Mouse (Mus musculus): ENCODE results near the gene Brd4. TPM values are rescaled to one million over a fixed set of nuclear protein-coding genes. Genes with fewer than 3 reads are reported as not detected.

Brd4 gene
- polyA plus RNA-seq, 1 experiment from 2014 or later, result 108 TPM

GRCm38 (mm10) chr17:32312801-32313200 lies 28.3 kb upstream of the Brd4 start:
- no peaks in the 10 kb centered on the region for H3K27me3 ChIP-seq
- no peak for ATAC-seq (ENCODE audit: low FRiP score)
- peaks cover 100% of the 10 kb centered on the region for H3K36me3 ChIP-seq

GRCm38 (mm10) chr17:32307963-32308362 lies 23.4 kb upstream of the Brd4 start:
- Histone ChIP-seq H3K4me1 (no peaks in the 10 kb centered on the region), H3K9ac (no peak overlapping the region), H3K9me3 (replicated peaks) (no peaks in the 10 kb centered on the region), H3K27ac (no peak overlapping the region), H3K36me3 (peaks cover 97% of the 10 kb centered on the region), H3K4me3 (no peak overlapping the region), H3K27me3 (no peaks in the 10 kb centered on the region), H3K4me2 (replicated peaks) (no peak overlapping the region)
- WGBS, result 94% methylated on average over 4 of the region's 4 CpGs
- ATAC-seq (ENCODE audit: low FRiP score), result no peak

More at GRCm38 (mm10) chr17:32312801-32313200, 28.3 kb upstream of the Brd4 start:
- no peaks in the 10 kb centered on the region for H3K9me3 ChIP-seq (replicated peaks)
- no peak overlapping the region for H3K27ac ChIP-seq
- 94% methylated on average over 8 of the region's 8 CpGs for WGBS
- no peak overlapping the region for H3K9ac ChIP-seq
- no peak overlapping the region for H3K4me3 ChIP-seq
- no peak overlapping the region for H3K4me2 ChIP-seq (replicated peaks)
- H3K4me1 ChIP-seq, result no peaks in the 10 kb centered on the region

- Histone ChIP-seq H3K27ac (no peak overlapping the region), H3K36me3 (0 out of 2 replicates have a peak, but pooled peaks cover 3% of the 10 kb centered on the region), H3K4me1 (no peaks in the 10 kb centered on the region), H3K9ac (no peak overlapping the region), H3K4me2 (replicated peaks) (no peak overlapping the region), H3K9me3 (replicated peaks) (no peaks in the 10 kb centered on the region), H3K27me3 (no peaks in the 10 kb centered on the region), H3K4me3 (no peak overlapping the region)
- 92% methylated on average over 1 of the region's 1 CpGs for WGBS
- ATAC-seq (ENCODE audit: low FRiP score), result no peak
Measured at GRCm38 (mm10) chr17:32298125-32298524, 13.6 kb upstream of the Brd4 start.

- Histone ChIP-seq H3K4me3 (no peak overlapping the region), H3K27me3 (no peaks in the 10 kb centered on the region), H3K36me3 (no peaks in the 10 kb centered on the region), H3K9me3 (replicated peaks) (0 out of 2 replicates have a peak, but pooled peaks cover 6% of the 10 kb centered on the region), H3K27ac (no peak overlapping the region), H3K4me1 (no peaks in the 10 kb centered on the region), H3K4me2 (replicated peaks) (no peak overlapping the region), H3K9ac (no peak overlapping the region)
- WGBS, result 88% methylated on average over 2 of the region's 2 CpGs
- no peak for ATAC-seq (ENCODE audit: low FRiP score)
Measured at GRCm38 (mm10) chr17:32295901-32296300, 11.4 kb upstream of the Brd4 start.

- no peaks in the 10 kb centered on the region for H3K36me3 ChIP-seq
- H3K9me3 ChIP-seq (replicated peaks), result 0 out of 2 replicates have a peak, but pooled peaks cover 6% of the 10 kb centered on the region
- H3K4me2 ChIP-seq (replicated peaks), result no peak overlapping the region
- no peak overlapping the region for H3K4me3 ChIP-seq
- no peaks in the 10 kb centered on the region for H3K4me1 ChIP-seq
- ATAC-seq (ENCODE audit: low FRiP score), result no peak
- 87% methylated on average over 4 of the region's 4 CpGs for WGBS
- H3K9ac ChIP-seq, result no peak overlapping the region
- no peaks in the 10 kb centered on the region for H3K27me3 ChIP-seq
- no peak overlapping the region for H3K27ac ChIP-seq
Measured at GRCm38 (mm10) chr17:32295160-32295559, 10.6 kb upstream of the Brd4 start.

- H3K27me3 ChIP-seq, result no peaks in the 10 kb centered on the region
- peak overlapping the region; percentile 100 for H3K27ac ChIP-seq
- peaks cover 21% of the 10 kb centered on the region for H3K4me1 ChIP-seq
- peak overlapping the region; percentile 86 for H3K4me2 ChIP-seq (replicated peaks)
- peak overlapping the region; percentile 95 for H3K4me3 ChIP-seq
- H3K9me3 ChIP-seq (replicated peaks), result no peaks in the 10 kb centered on the region
- H3K36me3 ChIP-seq, result no peaks in the 10 kb centered on the region
- ATAC-seq (ENCODE audit: low FRiP score), result no peak
- peak overlapping the region; percentile 99 for H3K9ac ChIP-seq
- 56% methylated on average over 6 of the region's 6 CpGs for WGBS
Measured at GRCm38 (mm10) chr17:32285138-32285670, 682 bp upstream of the Brd4 start.

GRCm38 (mm10) chr17:32283771-32284221 lies 726 bp downstream of the Brd4 start:
- peak overlapping the region; percentile 100 for H3K27ac ChIP-seq
- no peaks in the 10 kb centered on the region for H3K27me3 ChIP-seq
- 0% methylated on average over 21 of the region's 41 CpGs for WGBS
- ATAC-seq (ENCODE audit: low FRiP score), result peak; percentile 74
- H3K4me3 ChIP-seq, result peak overlapping the region; percentile 95
- peak overlapping the region; percentile 86 for H3K4me2 ChIP-seq (replicated peaks)
- H3K4me1 ChIP-seq, result peaks cover 21% of the 10 kb centered on the region
- H3K36me3 ChIP-seq, result no peaks in the 10 kb centered on the region
- H3K9me3 ChIP-seq (replicated peaks), result no peaks in the 10 kb centered on the region
- H3K9ac ChIP-seq, result peak overlapping the region; percentile 99

- peak overlapping the region; percentile 100 for H3K27ac ChIP-seq
- peak overlapping the region; percentile 99 for H3K9ac ChIP-seq
- H3K27me3 ChIP-seq, result no peaks in the 10 kb centered on the region
- WGBS, result 11% methylated on average over 7 of the region's 7 CpGs
- H3K36me3 ChIP-seq, result no peaks in the 10 kb centered on the region
- peaks cover 21% of the 10 kb centered on the region for H3K4me1 ChIP-seq
- H3K4me3 ChIP-seq, result peak overlapping the region; percentile 95
- no peak for ATAC-seq (ENCODE audit: low FRiP score)
- H3K9me3 ChIP-seq (replicated peaks), result no peaks in the 10 kb centered on the region
- H3K4me2 ChIP-seq (replicated peaks), result peak overlapping the region; percentile 86
Measured at GRCm38 (mm10) chr17:32283341-32283740, 1.2 kb downstream of the Brd4 start.

- Histone ChIP-seq H3K4me2 (replicated peaks) (no peak overlapping the region), H3K36me3 (no peaks in the 10 kb centered on the region), H3K27me3 (no peaks in the 10 kb centered on the region), H3K4me3 (no peak overlapping the region), H3K9ac (no peak overlapping the region), H3K27ac (no peak overlapping the region), H3K4me1 (peaks cover 21% of the 10 kb centered on the region), H3K9me3 (replicated peaks) (no peaks in the 10 kb centered on the region)
- no peak for ATAC-seq (ENCODE audit: low FRiP score)
- WGBS, result 83% methylated on average over 4 of the region's 4 CpGs
Measured at GRCm38 (mm10) chr17:32281611-32282310, 2.8 kb downstream of the Brd4 start.

GRCm38 (mm10) chr17:32281126-32281525 lies 3.4 kb downstream of the Brd4 start:
- Histone ChIP-seq H3K9me3 (replicated peaks) (no peaks in the 10 kb centered on the region), H3K27ac (no peak overlapping the region), H3K4me1 (peaks cover 21% of the 10 kb centered on the region), H3K4me3 (no peak overlapping the region), H3K36me3 (no peaks in the 10 kb centered on the region), H3K27me3 (no peaks in the 10 kb centered on the region), H3K9ac (no peak overlapping the region), H3K4me2 (replicated peaks) (no peak overlapping the region)
- no peak for ATAC-seq (ENCODE audit: low FRiP score)
- whole genome bisulfite sequencing, result 96% methylated on average over 2 of the region's 2 CpGs

GRCm38 (mm10) chr17:32280575-32280974 lies 3.9 kb downstream of the Brd4 start:
- Histone ChIP-seq H3K9ac (no peak overlapping the region), H3K9me3 (replicated peaks) (no peaks in the 10 kb centered on the region), H3K27ac (no peak overlapping the region), H3K4me1 (peaks cover 21% of the 10 kb centered on the region), H3K36me3 (no peaks in the 10 kb centered on the region), H3K27me3 (no peaks in the 10 kb centered on the region), H3K4me2 (replicated peaks) (no peak overlapping the region), H3K4me3 (no peak overlapping the region)
- ATAC-seq (ENCODE audit: low FRiP score), result no peak
- 85% methylated on average over 3 of the region's 3 CpGs for WGBS

- ATAC-seq (ENCODE audit: low FRiP score), result no peak
- no peaks in the 10 kb centered on the region for H3K9me3 ChIP-seq (replicated peaks)
- no peaks in the 10 kb centered on the region for H3K27me3 ChIP-seq
- no peak overlapping the region for H3K27ac ChIP-seq
- H3K36me3 ChIP-seq, result no peaks in the 10 kb centered on the region
- 81% methylated on average over 1 of the region's 1 CpGs for WGBS
- H3K4me2 ChIP-seq (replicated peaks), result no peak overlapping the region
- no peak overlapping the region for H3K4me3 ChIP-seq
- H3K9ac ChIP-seq, result no peak overlapping the region
- H3K4me1 ChIP-seq, result peaks cover 9% of the 10 kb centered on the region; the same call in 1 of the 2 replicates
Measured at GRCm38 (mm10) chr17:32277201-32277600, 7.3 kb downstream of the Brd4 start.

- Histone ChIP-seq H3K27ac (no peak overlapping the region), H3K4me3 (no peak overlapping the region), H3K4me2 (replicated peaks) (no peak overlapping the region), H3K4me1 (no peaks in the 10 kb centered on the region), H3K9ac (no peak overlapping the region), H3K27me3 (no peaks in the 10 kb centered on the region), H3K9me3 (replicated peaks) (no peaks in the 10 kb centered on the region), H3K36me3 (no peaks in the 10 kb centered on the region)
- ATAC-seq (ENCODE audit: low FRiP score), result no peak
- 92% methylated on average over 3 of the region's 3 CpGs for WGBS
Measured at GRCm38 (mm10) chr17:32275568-32275967, 9.0 kb downstream of the Brd4 start.
